Mouse (Mus musculus): ENCODE results near the gene Cacng1. TPM values are rescaled to one million over a fixed set of nuclear protein-coding genes. Genes with fewer than 3 reads are reported as not detected.

Cacng1 gene
- polyA plus RNA-seq (2017; shearing (Covaris generic)), result not detected

GRCm38 (mm10) chr11:107716332-107716938 is at the start of gene Cacng1:
Cacng1 (minus strand) TSS chr11:107716522.

Other genes with a start within 250 kb of the Cacng1 start
- 89.6 TPM for gene Pitpnc1, start 245.8 kb downstream of the Cacng1 start, polyA plus RNA-seq (2017; shearing (Covaris generic))
- gene Psmd12, start 237.0 kb downstream of the Cacng1 start, polyA plus RNA-seq (2017; shearing (Covaris generic)), result 89.5 TPM
- 52.3 TPM for gene Helz, start 168.6 kb downstream of the Cacng1 start, polyA plus RNA-seq (2017; shearing (Covaris generic))
- gene Cacng4, start 78.0 kb upstream of the Cacng1 start, polyA plus RNA-seq (2017; shearing (Covaris generic)), result 0.25 TPM
- gene Cacng5, start 198.5 kb upstream of the Cacng1 start, polyA plus RNA-seq (2017; shearing (Covaris generic)), result not detected